Mouse (Mus musculus) heart, adult 2 months (tissue): Measurements from ENCODE around the gene Olfr885.

Experiments used
- CTCF ChIP-seq: fragments of 200-600 bp; IDR thresholded peaks from 2 replicates; pipeline ENCODE4 v1.8.1; 2022; ENCODE audit warnings: antibody characterized with exemption, mild to moderate bottlenecking, moderate library complexity
- POLR2A ChIP-seq: fragments of 200-500 bp; IDR thresholded peaks from 2 replicates; pipeline ENCODE4 v1.6.1; 2011; ENCODE audit warnings: mild to moderate bottlenecking, low read depth, low read length, control low read depth; ENCODE audit not compliant: insufficient read depth

DNA sequence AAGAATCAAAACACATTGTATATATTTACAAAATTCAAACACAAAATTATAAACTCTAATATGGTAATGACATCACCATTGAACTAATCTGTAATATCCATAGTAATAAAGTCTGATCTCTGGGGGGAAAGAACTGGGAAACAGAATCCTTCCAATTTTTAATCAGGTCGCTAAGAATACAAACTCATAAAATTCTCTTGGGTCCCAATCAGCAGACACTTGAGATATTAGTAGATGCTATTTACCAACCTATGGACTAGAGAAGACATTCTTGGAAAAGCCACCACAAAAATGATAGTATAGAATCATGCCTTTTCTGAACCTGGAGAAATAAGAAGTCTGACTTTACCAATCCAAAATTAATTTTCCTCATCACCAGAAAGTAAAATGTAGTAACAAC is 46.7 kb downstream of the Olfr885 start, which contains the start of gene Olfr888:
- no peak for TF ChIP-seq POLR2A
- no peak for TF ChIP-seq CTCF
